Mouse (Mus musculus): ENCODE results near the gene Hgd. TPM values are rescaled to one million over a fixed set of nuclear protein-coding genes. Genes with fewer than 3 reads are reported as not detected.
A peak's percentile ranks its signal among the peaks of the same experiment; 100 is the strongest.

The Hgd gene
- polyA plus RNA-seq, 1 experiment = 426 TPM

DNA sequence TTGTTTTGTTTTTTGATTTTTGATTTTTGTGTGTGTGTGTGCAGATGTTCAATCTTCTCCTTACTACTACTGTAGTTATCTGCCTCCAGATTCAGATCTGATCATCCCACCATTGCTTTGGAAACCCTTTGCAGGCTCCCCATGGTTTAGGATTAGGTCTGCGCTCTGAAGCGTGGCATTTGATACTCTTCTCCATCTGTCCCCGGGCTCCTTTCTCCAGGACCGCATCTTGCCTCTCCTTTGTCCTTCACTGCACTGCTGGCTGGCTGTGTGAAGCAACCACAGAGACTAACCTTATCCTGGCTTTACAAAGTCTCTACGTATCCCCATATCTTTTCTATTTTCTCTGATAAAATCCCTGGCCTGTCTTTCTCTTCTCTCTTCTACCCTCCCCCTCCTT, 43.0 kb downstream of the Hgd start:
- H3K27me3 ChIP-seq (replicated peaks; ENCODE audit: control insufficient read depth, insufficient read depth, low read length) = no peaks in the 10 kb centered on the region
- H3K4me3 ChIP-seq (ENCODE audit: insufficient read depth, low read depth, low read length) = no peak overlapping the region
- TF ChIP-seq CTCF (conservative IDR thresholded peaks at IDR 0.05; ENCODE audit: insufficient read depth, insufficient read length, low read depth, low read length) = no peak
- WGBS = 72% methylated on average over 5 of the region's 5 CpGs
- H3K36me3 ChIP-seq (ENCODE audit: control insufficient read depth, insufficient read depth, low read length) = peaks cover 3% of the 10 kb centered on the region; the same call in 1 of the 2 replicates
- DNase-seq = no peak
- H3K27ac ChIP-seq (ENCODE audit: insufficient read depth, low read depth, low read length) = no peak overlapping the region
- H3K4me1 ChIP-seq (ENCODE audit: control insufficient read depth, insufficient read depth, low read length) = peaks cover 5% of the 10 kb centered on the region; the same call in 1 of the 2 replicates

DNA sequence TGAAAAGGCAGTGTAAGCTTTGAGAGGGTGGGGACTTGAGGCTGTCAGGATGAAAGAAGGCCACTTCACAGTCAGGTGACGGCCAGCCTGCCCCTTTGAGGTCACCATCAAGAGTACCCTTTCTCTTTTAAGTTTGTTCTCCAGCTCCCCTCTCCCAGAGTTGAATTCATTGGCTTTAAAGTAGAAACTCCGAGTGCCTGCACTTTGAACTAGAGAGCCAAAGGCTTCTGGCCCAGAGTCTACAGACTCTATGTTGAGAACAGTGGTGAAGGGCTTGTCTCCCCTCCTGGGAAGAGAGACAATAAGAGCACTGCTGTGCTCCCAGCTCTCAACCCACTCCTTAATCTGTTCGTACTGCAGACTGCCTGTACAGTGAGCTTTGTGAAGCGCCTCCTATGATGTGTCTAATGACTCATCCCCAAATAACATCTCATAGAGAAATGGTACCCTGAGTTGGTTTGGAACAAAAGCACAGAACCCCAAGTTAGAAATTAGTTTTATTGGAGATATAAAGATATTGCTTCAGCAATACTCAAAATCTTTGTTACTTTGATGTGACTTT, 46.5 kb downstream of the Hgd start:
- H3K36me3 ChIP-seq (ENCODE audit: control insufficient read depth, insufficient read depth, low read length) = peaks cover 7% of the 10 kb centered on the region; the same call in 1 of the 2 replicates
- 69% methylated on average over 4 of the region's 4 CpGs for WGBS
- H3K27ac ChIP-seq (ENCODE audit: insufficient read depth, low read depth, low read length) = 0 out of 2 replicates have a peak overlapping the region, but pooled peaks have one; percentile 33
- no peak for TF ChIP-seq POLR2A (IDR thresholded peaks at IDR 0.05; ENCODE audit: low read depth, low read length)
- peaks cover 5% of the 10 kb centered on the region for H3K4me1 ChIP-seq (ENCODE audit: control insufficient read depth, insufficient read depth, low read length)
- H3K4me3 ChIP-seq (ENCODE audit: insufficient read depth, low read depth, low read length) = no peak overlapping the region
- no peak for DNase-seq
- no peaks in the 10 kb centered on the region for H3K27me3 ChIP-seq (replicated peaks; ENCODE audit: control insufficient read depth, insufficient read depth, low read length)

DNA sequence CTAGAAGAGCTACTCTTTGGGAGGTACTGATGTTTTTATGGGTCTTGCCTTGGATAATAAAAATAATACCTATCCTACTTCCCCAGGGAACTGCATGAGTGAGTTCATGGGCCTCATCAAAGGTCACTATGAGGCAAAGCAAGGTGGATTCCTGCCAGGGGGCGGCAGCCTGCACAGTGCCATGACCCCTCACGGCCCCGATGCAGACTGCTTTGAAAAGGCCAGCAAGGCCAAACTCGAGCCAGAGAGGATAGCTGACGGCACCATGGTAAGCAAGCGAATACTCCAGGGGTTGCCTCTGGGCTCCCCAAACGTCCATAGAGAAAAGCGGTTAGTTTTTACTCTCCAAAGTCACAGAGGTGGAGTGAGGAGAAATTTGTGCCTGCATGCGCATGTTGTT, 48.4 kb downstream of the Hgd start:
- Histone ChIP-seq H3K27ac (ENCODE audit: insufficient read depth, low read depth, low read length) (no peak overlapping the region), H3K4me1 (ENCODE audit: control insufficient read depth, insufficient read depth, low read length) (peaks cover 5% of the 10 kb centered on the region), H3K36me3 (ENCODE audit: control insufficient read depth, insufficient read depth, low read length) (peaks cover 7% of the 10 kb centered on the region; the same call in 1 of the 2 replicates), H3K27me3 (replicated peaks; ENCODE audit: control insufficient read depth, insufficient read depth, low read length) (no peaks in the 10 kb centered on the region), H3K4me3 (ENCODE audit: insufficient read depth, low read depth, low read length) (no peak overlapping the region)
- 54% methylated on average over 9 of the region's 9 CpGs for WGBS
- DNase-seq = peak; percentile 60
- TF ChIP-seq CTCF (conservative IDR thresholded peaks at IDR 0.05; ENCODE audit: insufficient read depth, insufficient read length, low read depth, low read length) (no peak), POLR2A (IDR thresholded peaks at IDR 0.05; ENCODE audit: low read depth, low read length) (no peak)

DNA sequence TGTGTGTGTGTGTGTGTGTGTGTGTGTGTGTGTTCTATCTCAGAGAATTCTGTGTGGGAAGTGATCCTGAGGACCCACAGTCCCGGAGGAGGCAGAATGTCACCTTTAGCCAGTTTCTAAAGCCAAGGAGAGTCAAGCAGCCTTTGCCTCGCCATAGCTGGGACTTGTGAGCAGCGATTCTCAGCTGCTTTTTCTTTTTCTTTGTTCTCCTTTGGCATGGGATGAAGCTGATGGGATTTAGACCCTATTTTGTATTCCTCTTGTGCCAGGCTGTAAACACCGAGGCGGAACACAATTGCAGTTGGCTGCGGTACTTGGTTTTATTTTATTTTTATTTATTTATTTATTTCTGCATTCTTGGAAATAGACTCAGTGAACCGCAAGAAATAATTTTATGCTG, 49.1 kb downstream of the Hgd start:
- TF ChIP-seq POLR2A (IDR thresholded peaks at IDR 0.05; ENCODE audit: low read depth, low read length) (no peak), CTCF (conservative IDR thresholded peaks at IDR 0.05; ENCODE audit: insufficient read depth, insufficient read length, low read depth, low read length) (no peak)
- H3K4me3 ChIP-seq (ENCODE audit: insufficient read depth, low read depth, low read length) = no peak overlapping the region
- no peaks in the 10 kb centered on the region for H3K27me3 ChIP-seq (replicated peaks; ENCODE audit: control insufficient read depth, insufficient read depth, low read length)
- H3K4me1 ChIP-seq (ENCODE audit: control insufficient read depth, insufficient read depth, low read length) = peaks cover 5% of the 10 kb centered on the region
- H3K36me3 ChIP-seq (ENCODE audit: control insufficient read depth, insufficient read depth, low read length) = peaks cover 7% of the 10 kb centered on the region; the same call in 1 of the 2 replicates
- DNase-seq = no peak
- H3K27ac ChIP-seq (ENCODE audit: insufficient read depth, low read depth, low read length) = no peak overlapping the region
- 56% methylated on average over 7 of the region's 7 CpGs for WGBS

DNA sequence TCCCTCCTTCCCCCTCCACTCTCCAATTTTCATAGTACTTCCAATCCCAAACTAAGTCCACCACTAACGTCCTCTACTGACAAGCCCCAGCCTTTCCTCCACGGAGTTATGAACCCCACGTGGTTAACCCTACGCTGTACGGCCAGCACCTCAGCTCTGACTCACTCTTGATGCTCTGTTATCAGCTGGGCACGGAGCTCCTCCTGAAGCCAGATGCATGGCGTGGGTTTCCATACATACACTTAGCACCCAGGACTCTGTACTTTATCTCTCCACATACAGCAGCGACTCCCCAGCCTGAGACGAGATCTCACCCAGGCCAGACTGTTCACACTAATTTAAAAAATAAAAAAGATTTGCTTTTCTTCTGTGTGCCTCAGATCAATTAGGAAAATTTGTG, 54.6 kb downstream of the Hgd start:
- H3K4me1 ChIP-seq (ENCODE audit: control insufficient read depth, insufficient read depth, low read length) = no peaks in the 10 kb centered on the region
- H3K4me3 ChIP-seq (ENCODE audit: insufficient read depth, low read depth, low read length) = no peak overlapping the region
- H3K27ac ChIP-seq (ENCODE audit: insufficient read depth, low read depth, low read length) = no peak overlapping the region
- no peak for DNase-seq
- no peaks in the 10 kb centered on the region for H3K27me3 ChIP-seq (replicated peaks; ENCODE audit: control insufficient read depth, insufficient read depth, low read length)
- WGBS = 70% methylated on average over 9 of the region's 9 CpGs
- H3K36me3 ChIP-seq (ENCODE audit: control insufficient read depth, insufficient read depth, low read length) = peaks cover 3% of the 10 kb centered on the region; the same call in 1 of the 2 replicates
- TF ChIP-seq CTCF (conservative IDR thresholded peaks at IDR 0.05; ENCODE audit: insufficient read depth, insufficient read length, low read depth, low read length) (no peak), POLR2A (IDR thresholded peaks at IDR 0.05; ENCODE audit: low read depth, low read length) (no peak)

DNA sequence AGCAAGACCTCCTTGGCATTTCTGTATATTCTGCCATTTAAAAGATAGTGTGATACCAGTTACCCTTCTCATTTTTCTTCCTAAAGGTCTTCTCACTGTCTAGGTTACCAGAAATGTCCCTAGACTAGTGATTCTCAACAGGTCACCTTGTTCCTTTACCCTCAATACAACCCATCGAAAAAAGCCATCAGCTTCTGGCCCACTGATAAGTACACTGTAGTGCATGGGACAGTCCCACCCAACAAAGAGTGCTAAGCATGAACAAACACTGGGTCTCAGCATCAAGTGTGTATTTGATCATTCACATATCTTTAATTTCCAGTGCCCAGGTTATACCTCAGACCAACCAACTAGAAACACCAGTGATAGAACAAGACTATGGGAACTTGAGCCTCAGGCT, 55.1 kb downstream of the Hgd start:
- Histone ChIP-seq H3K27me3 (replicated peaks; ENCODE audit: control insufficient read depth, insufficient read depth, low read length) (no peaks in the 10 kb centered on the region), H3K27ac (ENCODE audit: insufficient read depth, low read depth, low read length) (no peak overlapping the region), H3K36me3 (ENCODE audit: control insufficient read depth, insufficient read depth, low read length) (peaks cover under 1% of the 10 kb centered on the region; the same call in 1 of the 2 replicates), H3K4me3 (ENCODE audit: insufficient read depth, low read depth, low read length) (no peak overlapping the region), H3K4me1 (ENCODE audit: control insufficient read depth, insufficient read depth, low read length) (no peaks in the 10 kb centered on the region)
- WGBS = 100% methylated on average over 1 of the region's 1 CpGs
- TF ChIP-seq CTCF (conservative IDR thresholded peaks at IDR 0.05; ENCODE audit: insufficient read depth, insufficient read length, low read depth, low read length) (no peak), POLR2A (IDR thresholded peaks at IDR 0.05; ENCODE audit: low read depth, low read length) (no peak)
- no peak for DNase-seq

DNA sequence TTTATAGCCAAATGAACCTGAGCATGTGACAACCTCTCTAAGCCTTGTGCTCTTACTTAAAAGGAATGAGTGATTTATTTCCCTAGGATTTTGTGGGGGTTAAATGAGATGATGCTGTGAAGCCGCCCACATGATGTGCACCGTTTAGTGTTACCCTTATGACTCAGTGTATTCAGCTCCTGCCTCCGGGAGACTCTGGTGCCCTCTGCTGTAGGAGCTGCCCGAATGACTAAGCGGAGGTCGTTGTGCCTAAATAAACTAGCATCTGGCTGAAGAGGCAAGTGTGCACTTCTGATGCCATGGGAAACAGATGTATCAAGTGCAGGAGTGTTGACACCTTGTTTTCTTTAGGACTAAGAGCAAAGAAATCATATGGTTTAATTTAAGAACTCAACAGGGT, 56.2 kb downstream of the Hgd start:
- Histone ChIP-seq H3K4me1 (ENCODE audit: control insufficient read depth, insufficient read depth, low read length) (no peaks in the 10 kb centered on the region), H3K27me3 (replicated peaks; ENCODE audit: control insufficient read depth, insufficient read depth, low read length) (no peaks in the 10 kb centered on the region), H3K36me3 (ENCODE audit: control insufficient read depth, insufficient read depth, low read length) (no peaks in the 10 kb centered on the region; the same call in 1 of the 2 replicates), H3K27ac (ENCODE audit: insufficient read depth, low read depth, low read length) (no peak overlapping the region), H3K4me3 (ENCODE audit: insufficient read depth, low read depth, low read length) (no peak overlapping the region)
- 44% methylated on average over 6 of the region's 6 CpGs for WGBS
- TF ChIP-seq CTCF (conservative IDR thresholded peaks at IDR 0.05; ENCODE audit: insufficient read depth, insufficient read length, low read depth, low read length) = peak; percentile 57
- no peak for TF ChIP-seq POLR2A (IDR thresholded peaks at IDR 0.05; ENCODE audit: low read depth, low read length)
- peak; percentile 45 for DNase-seq
